Mouse (Mus musculus): Measurements from ENCODE around the gene Fbxw7.

- no peak for TF ChIP-seq POLR2A (IDR thresholded peaks at IDR 0.05; ENCODE audit: low read depth, low read length)
- TF ChIP-seq CTCF (conservative IDR thresholded peaks at IDR 0.05; ENCODE audit: insufficient read depth, insufficient read length, low read depth, low read length) = no peak
Observed at GRCm38 (mm10) chr3:84937360-84938355, 122.6 kb downstream of the Fbxw7 start.

Measured in kidney, adult 2 months (tissue).